Mouse (Mus musculus) kidney, embryonic 15.5 days (tissue): ENCODE measurements around the gene St6galnac4. TPM values are rescaled to one million over a fixed set of nuclear protein-coding genes. Genes with fewer than 3 reads are reported as not detected.

Experiments used
- ATAC-seq: fragments of 200-750 bp; cut with Nextera tagmentation; replicated peaks from 2 replicates; pipeline ENCODE4 v1.8.0; 2017; ENCODE audit warnings: moderate TSS enrichment; ENCODE audit not compliant: low FRiP score
- H3K27ac ChIP-seq: fragments of 300-500 bp; sonication (generic); 2 replicates; pipeline ENCODE4 v1.5.1; 2015; ENCODE audit warnings: mild to moderate bottlenecking, inconsistent platforms
- H3K27me3 ChIP-seq: fragments of 300-500 bp; sonication (generic); 2 replicates; pipeline ENCODE4 v1.6.1; 2015; ENCODE audit warnings: inconsistent platforms
- H3K36me3 ChIP-seq: fragments of 300-500 bp; sonication (generic); 2 replicates; pipeline ENCODE4 v1.6.1; 2015; ENCODE audit warnings: inconsistent platforms
- H3K4me1 ChIP-seq: fragments of 300-500 bp; sonication (generic); 2 replicates; pipeline ENCODE4 v1.6.1; 2015; ENCODE audit warnings: inconsistent platforms
- H3K4me2 ChIP-seq: fragments of 300-500 bp; sonication (generic); 2 replicates; pipeline ENCODE4 v1.6.1; 2015; ENCODE audit warnings: moderate library complexity, mild to moderate bottlenecking, inconsistent platforms
- H3K4me3 ChIP-seq: fragments of 300-500 bp; sonication (generic); replicated peaks from 2 replicates; pipeline ENCODE4 v1.5.1; 2015; ENCODE audit warnings: mild to moderate bottlenecking, inconsistent platforms
- H3K9ac ChIP-seq: fragments of 300-500 bp; sonication (generic); 2 replicates; pipeline ENCODE4 v1.6.1; 2015; ENCODE audit warnings: mild to moderate bottlenecking, inconsistent platforms
- H3K9me3 ChIP-seq: fragments of 300-500 bp; sonication (generic); replicated peaks from 2 replicates; pipeline ENCODE4 v1.6.1; 2016; ENCODE audit warnings: inconsistent platforms
- WGBS: fragments of 180-500 bp; shearing (Covaris S2); methylation state at CpG from one replicate; pipeline ENCODE4 v1.1.7; 2015; ENCODE audit warnings: mixed read lengths; 5-methylcytosine and 5-hydroxymethylcytosine counted together
- polyA plus RNA-seq: library from polyadenylated mRNA; unstranded; fragments of >200 nt; fragmentation: Nextera tagmentation; extraction: Ambion mirVana; gene quantifications from 2 replicates; pipeline ENCODE4 v1.2.1, GENCODE M21; 2015

The St6galnac4 gene
- polyA plus RNA-seq, 1 experiment from 2014 or later, result 22.3 TPM

GRCm38 (mm10) chr2:32646379-32647056 lies 59.6 kb downstream of the St6galnac4 start, which contains the start of gene Eng:
Eng (plus strand) TSS chr2:32646595.
- no peaks in the 10 kb centered on the region for H3K27me3 ChIP-seq
- peak within 1 kb of the TSS; percentile 45 for H3K4me3 ChIP-seq
- H3K36me3 ChIP-seq, result no peaks in the 10 kb centered on the region
- 52% methylated on average over 31 of the region's 31 CpGs for WGBS
- H3K4me2 ChIP-seq, result peak within 1 kb of the TSS; percentile 48
- peak within 1 kb of the TSS; percentile 39 for H3K9ac ChIP-seq
- peak; percentile 71 for ATAC-seq
- peaks cover 46% of the 10 kb centered on the region for H3K4me1 ChIP-seq
- H3K27ac ChIP-seq, result peak within 1 kb of the TSS; percentile 78
- H3K9me3 ChIP-seq, result no peaks in the 10 kb centered on the region

GRCm38 (mm10) chr2:32647366-32647765 lies 60.5 kb downstream of the St6galnac4 start:
- Histone ChIP-seq H3K4me3 (peak overlapping the region; percentile 45), H3K36me3 (no peaks in the 10 kb centered on the region), H3K4me2 (peak overlapping the region; percentile 48), H3K27ac (0 out of 2 replicates have a peak overlapping the region, but pooled peaks have one; percentile 78), H3K4me1 (peaks cover 46% of the 10 kb centered on the region), H3K9ac (0 out of 2 replicates have a peak overlapping the region, but pooled peaks have one; percentile 39), H3K27me3 (no peaks in the 10 kb centered on the region), H3K9me3 (no peaks in the 10 kb centered on the region)
- no peak for ATAC-seq
- WGBS, result 80% methylated on average over 7 of the region's 7 CpGs

Other genes starting within 250 kb of the St6galnac4 start
- gene Ciz1, start 234.8 kb upstream of the St6galnac4 start, polyA plus RNA-seq, result 48.7 and 56.6 TPM in 2 replicates
- gene Dnm1, start 233.8 kb upstream of the St6galnac4 start, polyA plus RNA-seq, result 6.3 and 7.9 TPM in 2 replicates
- 47.1 and 52.1 TPM in 2 replicates for gene 1110008P14Rik, start 205.2 kb upstream of the St6galnac4 start, polyA plus RNA-seq
- gene Lcn2, start 198.8 kb upstream of the St6galnac4 start, polyA plus RNA-seq, result 6.8 and 9.1 TPM in 2 replicates
- 30.5 and 31.2 TPM in 2 replicates for gene Ptges2, start 191.2 kb upstream of the St6galnac4 start, polyA plus RNA-seq
- gene Naif1, start 136.6 kb upstream of the St6galnac4 start, polyA plus RNA-seq, result 6.3 and 6.8 TPM in 2 replicates
- 20.4 and 20.7 TPM in 2 replicates for gene Slc25a25, start 135.7 kb upstream of the St6galnac4 start, polyA plus RNA-seq
- 14.5 and 15.0 TPM in 2 replicates for gene Fam102a, start 51.8 kb upstream of the St6galnac4 start, polyA plus RNA-seq
- gene Dpm2, start 16.2 kb upstream of the St6galnac4 start, polyA plus RNA-seq, result 103 and 107 TPM in 2 replicates
- 2.0 and 2.7 TPM in 2 replicates for gene Pip5kl1, start 12.3 kb upstream of the St6galnac4 start, polyA plus RNA-seq
- gene 9430097D07Rik, start 11.4 kb upstream of the St6galnac4 start, polyA plus RNA-seq, result 0.10 and 0.17 TPM in 2 replicates
- 17.0 and 17.6 TPM in 2 replicates for gene St6galnac6, start 12.6 kb downstream of the St6galnac4 start, polyA plus RNA-seq
- 32.6 and 34.4 TPM in 2 replicates for gene Ak1, start 34.7 kb downstream of the St6galnac4 start, polyA plus RNA-seq
- 71.9 and 82.1 TPM in 2 replicates for gene Eng, start 59.5 kb downstream of the St6galnac4 start, polyA plus RNA-seq
- gene Fpgs, start 117.0 kb downstream of the St6galnac4 start, polyA plus RNA-seq, result 33.7 and 40.3 TPM in 2 replicates
- gene Cdk9, start 126.0 kb downstream of the St6galnac4 start, polyA plus RNA-seq, result 108 and 118 TPM in 2 replicates
- 32.5 and 37.2 TPM in 2 replicates for gene Sh2d3c, start 134.0 kb downstream of the St6galnac4 start, polyA plus RNA-seq
- 0.18 TPM in 1 of 2 replicates, not detected in the other for gene 6330409D20Rik, start 153.9 kb downstream of the St6galnac4 start, polyA plus RNA-seq
- gene Tor2a, start 170.1 kb downstream of the St6galnac4 start, polyA plus RNA-seq, result 64.8 and 70.5 TPM in 2 replicates
- 0.15 and 0.25 TPM in 2 replicates for gene Ttc16, start 188.5 kb downstream of the St6galnac4 start, polyA plus RNA-seq
- 5.1 and 5.5 TPM in 2 replicates for gene Ptrh1, start 188.7 kb downstream of the St6galnac4 start, polyA plus RNA-seq
- gene Cfap157, start 197.3 kb downstream of the St6galnac4 start, polyA plus RNA-seq, result 0.45 and 0.64 TPM in 2 replicates